Mouse (Mus musculus) kidney, embryonic 15.5 days (tissue): Measurements from ENCODE around the gene Actr8. TPM values are rescaled to one million over a fixed set of nuclear protein-coding genes. Genes with fewer than 3 reads are reported as not detected.

Source experiments
- ATAC-seq: fragments of 200-750 bp; cut with Nextera tagmentation; replicated peaks from 2 replicates; pipeline ENCODE4 v1.8.0; 2017; ENCODE audit warnings: moderate TSS enrichment; ENCODE audit not compliant: low FRiP score
- H3K27ac ChIP-seq: fragments of 300-500 bp; sonication (generic); 2 replicates; pipeline ENCODE4 v1.5.1; 2015; ENCODE audit warnings: mild to moderate bottlenecking, inconsistent platforms
- H3K27me3 ChIP-seq: fragments of 300-500 bp; sonication (generic); 2 replicates; pipeline ENCODE4 v1.6.1; 2015; ENCODE audit warnings: inconsistent platforms
- H3K36me3 ChIP-seq: fragments of 300-500 bp; sonication (generic); 2 replicates; pipeline ENCODE4 v1.6.1; 2015; ENCODE audit warnings: inconsistent platforms
- H3K4me1 ChIP-seq: fragments of 300-500 bp; sonication (generic); 2 replicates; pipeline ENCODE4 v1.6.1; 2015; ENCODE audit warnings: inconsistent platforms
- H3K4me2 ChIP-seq: fragments of 300-500 bp; sonication (generic); 2 replicates; pipeline ENCODE4 v1.6.1; 2015; ENCODE audit warnings: moderate library complexity, mild to moderate bottlenecking, inconsistent platforms
- H3K4me3 ChIP-seq: fragments of 300-500 bp; sonication (generic); replicated peaks from 2 replicates; pipeline ENCODE4 v1.5.1; 2015; ENCODE audit warnings: mild to moderate bottlenecking, inconsistent platforms
- H3K9ac ChIP-seq: fragments of 300-500 bp; sonication (generic); 2 replicates; pipeline ENCODE4 v1.6.1; 2015; ENCODE audit warnings: mild to moderate bottlenecking, inconsistent platforms
- H3K9me3 ChIP-seq: fragments of 300-500 bp; sonication (generic); replicated peaks from 2 replicates; pipeline ENCODE4 v1.6.1; 2016; ENCODE audit warnings: inconsistent platforms
- WGBS: fragments of 180-500 bp; shearing (Covaris S2); methylation state at CpG from one replicate; pipeline ENCODE4 v1.1.7; 2015; ENCODE audit warnings: mixed read lengths; 5-methylcytosine and 5-hydroxymethylcytosine counted together
- polyA plus RNA-seq: library from polyadenylated mRNA; unstranded; fragments of >200 nt; fragmentation: Nextera tagmentation; extraction: Ambion mirVana; gene quantifications from 2 replicates; pipeline ENCODE4 v1.2.1, GENCODE M21; 2015

The Actr8 gene
- polyA plus RNA-seq, 1 experiment from 2014 or later = 71.2 TPM

DNA sequence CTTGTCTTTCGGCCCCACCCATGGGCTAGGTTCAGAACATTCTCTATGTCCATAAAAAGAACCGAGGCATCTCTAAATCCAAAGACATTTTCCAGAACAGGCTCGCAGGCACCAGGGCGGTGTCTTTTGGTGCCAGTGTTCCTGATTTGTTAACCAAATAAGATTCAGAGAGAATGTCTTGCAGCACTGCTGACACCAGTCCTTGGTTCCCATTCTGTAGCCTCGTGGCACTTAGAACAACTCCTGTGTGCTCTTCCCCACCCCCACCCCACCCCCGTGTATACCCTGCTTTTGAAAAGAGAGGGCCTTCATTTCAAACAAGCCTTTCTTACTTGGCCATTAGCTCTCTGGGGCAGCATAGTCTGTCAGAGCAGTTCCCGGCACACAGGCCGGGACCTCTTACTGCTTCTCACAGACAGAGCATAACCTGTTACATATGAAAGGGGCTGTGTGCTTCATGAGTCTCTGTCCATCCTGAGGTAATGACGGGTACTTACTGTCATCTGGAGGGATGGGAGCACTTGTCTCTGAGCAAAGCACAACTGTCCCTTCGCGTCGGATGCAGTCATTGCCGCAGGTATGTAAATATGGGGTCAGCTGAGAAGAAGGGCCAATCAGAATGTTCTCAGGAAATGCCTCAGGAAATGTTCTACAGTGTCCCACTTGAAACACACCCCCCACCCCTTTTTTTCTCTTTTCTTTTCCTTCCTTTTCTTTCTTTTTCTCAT, 20.8 kb downstream of the Actr8 start:
- H3K9me3 ChIP-seq = no peaks in the 10 kb centered on the region
- H3K4me2 ChIP-seq = no peak overlapping the region
- H3K27ac ChIP-seq = no peak overlapping the region
- no peak overlapping the region for H3K4me3 ChIP-seq
- H3K27me3 ChIP-seq = no peaks in the 10 kb centered on the region
- H3K9ac ChIP-seq = no peak overlapping the region
- no peak for ATAC-seq
- WGBS = 85% methylated on average over 13 of the region's 13 CpGs
- peaks cover 40% of the 10 kb centered on the region for H3K36me3 ChIP-seq
- H3K4me1 ChIP-seq = 0 out of 2 replicates have a peak, but pooled peaks cover 3% of the 10 kb centered on the region

DNA sequence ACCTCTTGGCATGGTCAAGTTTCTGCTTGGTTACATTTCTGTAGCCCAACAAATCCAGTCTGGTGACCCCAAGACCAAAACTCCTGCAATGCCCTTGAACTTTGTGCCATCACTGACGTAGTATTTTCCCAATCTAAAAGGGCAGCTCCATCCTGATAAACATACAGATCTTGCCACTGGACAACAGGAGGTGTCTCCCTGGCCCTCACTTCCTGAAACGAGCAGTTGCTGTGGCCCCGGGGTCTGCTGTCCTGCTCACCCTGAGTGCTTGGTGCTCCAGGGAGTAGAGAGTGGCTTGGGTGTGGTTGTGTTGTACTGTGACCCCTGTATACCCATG, 21.3 kb downstream of the Actr8 start:
- no peaks in the 10 kb centered on the region for H3K27me3 ChIP-seq
- 0 out of 2 replicates have a peak, but pooled peaks cover 3% of the 10 kb centered on the region for H3K4me1 ChIP-seq
- 87% methylated on average over 3 of the region's 3 CpGs for WGBS
- no peak overlapping the region for H3K4me3 ChIP-seq
- H3K36me3 ChIP-seq = peaks cover 35% of the 10 kb centered on the region
- no peak overlapping the region for H3K27ac ChIP-seq
- no peak overlapping the region for H3K4me2 ChIP-seq
- ATAC-seq = no peak
- H3K9me3 ChIP-seq = no peaks in the 10 kb centered on the region
- no peak overlapping the region for H3K9ac ChIP-seq

DNA sequence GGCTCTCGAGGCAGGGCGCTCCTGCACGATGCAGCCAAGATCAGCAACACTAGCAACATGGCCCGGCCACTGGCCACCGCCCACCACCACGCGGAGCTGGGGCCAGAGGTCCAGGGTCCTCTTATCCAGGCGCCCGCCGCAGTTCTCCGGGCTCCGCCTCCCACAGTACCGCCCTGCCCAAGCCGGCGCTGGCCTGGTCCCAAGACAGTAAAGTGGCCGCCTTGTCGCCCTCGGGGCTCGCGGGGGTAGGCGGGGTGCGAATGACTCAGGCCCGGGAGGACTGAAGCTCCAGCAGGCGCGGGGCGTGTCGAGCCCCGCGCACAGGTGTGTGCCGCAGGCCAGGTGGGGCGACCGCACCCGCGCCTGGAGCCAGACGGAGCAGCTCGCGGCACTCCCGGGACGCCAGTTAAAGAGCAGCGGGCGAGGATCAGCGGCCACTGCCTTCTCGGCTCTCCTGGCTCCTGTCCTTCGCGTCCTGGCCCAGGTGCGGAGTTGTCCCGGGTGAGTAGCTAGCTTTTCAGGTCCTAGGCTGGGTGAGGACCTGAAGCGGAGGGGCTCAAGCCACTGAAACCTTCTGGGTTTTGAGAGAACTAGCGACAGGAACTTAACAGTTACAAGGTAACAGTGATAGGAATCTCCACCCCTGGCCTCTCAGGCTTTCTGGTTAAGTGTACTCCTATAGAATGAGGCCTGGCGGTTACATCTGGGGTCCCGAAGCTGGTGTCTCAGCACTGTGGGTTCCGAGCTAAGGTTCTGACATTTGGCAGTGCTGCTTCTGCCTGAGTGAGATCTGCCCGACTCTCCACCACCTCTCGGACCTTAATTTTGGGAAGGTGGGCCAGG, 30.8 kb downstream of the Actr8 start, which contains the start of the genes Il17rb and Chdh:
Gene Il17rb (minus strand): TSS at position 164 of the 843 bp plus-strand sequence.
Gene Chdh (plus strand): TSS at position 291 of the 843 bp plus-strand sequence.
- H3K27me3 ChIP-seq = peaks cover 34% of the 10 kb centered on the region
- ATAC-seq = peak; percentile 78
- peak within 1 kb of the TSS; percentile 49 for H3K4me3 ChIP-seq
- peaks cover 28% of the 10 kb centered on the region for H3K4me1 ChIP-seq
- peak within 1 kb of the TSS; percentile 41 for H3K9ac ChIP-seq
- peak within 1 kb of the TSS; percentile 92 for H3K4me2 ChIP-seq
- H3K36me3 ChIP-seq = no peaks in the 10 kb centered on the region
- H3K27ac ChIP-seq = peak within 1 kb of the TSS; percentile 41; the same call in 1 of the 2 replicates
- WGBS = 10% methylated on average over 54 of the region's 54 CpGs
- no peaks in the 10 kb centered on the region for H3K9me3 ChIP-seq

DNA sequence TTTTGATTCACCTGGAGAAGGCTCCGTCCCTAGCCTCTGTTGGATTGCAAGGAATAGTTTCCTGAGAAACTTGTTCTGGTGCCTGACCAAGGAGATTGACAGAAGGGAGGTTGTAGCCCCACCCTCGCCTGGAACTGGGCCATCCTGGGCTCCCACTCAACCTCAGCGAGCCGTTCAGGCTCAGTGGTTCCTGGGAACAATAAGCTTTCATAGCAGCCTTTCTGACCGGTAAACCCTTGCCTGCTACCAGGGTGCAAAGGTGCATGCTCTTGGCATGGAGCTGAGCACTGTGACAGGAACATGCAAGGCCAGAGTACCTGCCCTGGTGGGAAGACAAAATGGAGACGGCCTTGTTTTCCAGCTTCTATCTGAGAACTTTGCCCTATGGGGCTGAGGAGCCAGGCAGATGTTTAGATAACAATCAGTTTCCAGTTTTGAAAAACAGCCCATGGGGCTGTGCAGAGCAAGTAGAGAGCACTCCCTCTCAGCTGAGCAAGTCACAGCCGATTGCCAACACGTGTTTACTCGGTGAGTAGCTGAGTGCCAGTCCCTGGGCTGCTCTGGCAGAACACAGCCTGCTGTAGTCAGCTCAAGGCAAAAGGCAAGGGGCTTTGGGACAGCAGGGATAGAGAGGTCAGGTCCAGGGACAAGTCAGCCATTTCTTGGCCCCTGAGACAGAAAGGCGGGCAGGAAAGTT, 31.9 kb downstream of the Actr8 start:
- Histone ChIP-seq H3K36me3 (no peaks in the 10 kb centered on the region), H3K9me3 (no peaks in the 10 kb centered on the region), H3K27ac (peak overlapping the region; percentile 61), H3K4me2 (0 out of 2 replicates have a peak overlapping the region, but pooled peaks have one; percentile 92), H3K27me3 (peaks cover 34% of the 10 kb centered on the region), H3K9ac (no peak overlapping the region), H3K4me3 (no peak overlapping the region), H3K4me1 (peaks cover 28% of the 10 kb centered on the region)
- ATAC-seq = peak; percentile 54; the same call in 1 of the 2 replicates
- 59% methylated on average over 10 of the region's 10 CpGs for WGBS

DNA sequence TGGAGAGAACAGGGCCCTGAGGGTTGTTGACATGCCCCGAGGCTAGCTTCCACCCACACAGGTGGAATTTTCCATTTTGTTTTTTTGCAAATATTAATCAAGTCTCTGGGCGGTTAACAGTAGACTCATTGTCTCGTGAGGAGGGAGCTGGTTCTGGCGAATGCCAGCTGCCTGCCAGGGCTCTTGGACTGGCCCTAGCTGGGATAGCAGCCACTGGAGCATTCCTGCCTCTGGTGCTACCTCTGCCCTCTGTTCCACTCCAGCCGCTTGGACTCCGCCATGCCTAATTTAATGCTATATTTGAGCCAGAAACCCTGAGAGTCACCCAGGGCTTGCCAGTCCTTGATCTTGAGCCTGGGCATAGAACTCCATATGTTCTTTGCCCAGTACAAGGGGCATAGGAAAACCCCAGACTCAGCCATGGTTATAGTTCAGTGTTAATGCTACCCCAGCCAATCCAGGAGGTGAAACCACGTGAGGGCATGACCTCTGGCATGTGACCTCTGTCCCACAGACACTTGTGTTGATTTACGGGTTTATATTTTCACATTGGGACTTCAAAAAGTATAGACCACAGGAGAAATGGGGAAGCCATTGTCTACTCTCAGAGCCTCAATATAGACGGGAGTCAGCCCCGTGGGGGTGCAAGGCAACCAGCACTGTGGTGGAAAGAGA, 33.9 kb downstream of the Actr8 start:
- peak overlapping the region; percentile 46; the same call in 1 of the 2 replicates for H3K27ac ChIP-seq
- H3K4me3 ChIP-seq = no peak overlapping the region
- no peaks in the 10 kb centered on the region for H3K9me3 ChIP-seq
- H3K9ac ChIP-seq = no peak overlapping the region
- no peak; the same call in 1 of the 2 replicates for ATAC-seq
- H3K4me2 ChIP-seq = no peak overlapping the region
- 63% methylated on average over 10 of the region's 10 CpGs for WGBS
- H3K36me3 ChIP-seq = no peaks in the 10 kb centered on the region
- peaks cover 34% of the 10 kb centered on the region for H3K27me3 ChIP-seq
- H3K4me1 ChIP-seq = peaks cover 28% of the 10 kb centered on the region

DNA sequence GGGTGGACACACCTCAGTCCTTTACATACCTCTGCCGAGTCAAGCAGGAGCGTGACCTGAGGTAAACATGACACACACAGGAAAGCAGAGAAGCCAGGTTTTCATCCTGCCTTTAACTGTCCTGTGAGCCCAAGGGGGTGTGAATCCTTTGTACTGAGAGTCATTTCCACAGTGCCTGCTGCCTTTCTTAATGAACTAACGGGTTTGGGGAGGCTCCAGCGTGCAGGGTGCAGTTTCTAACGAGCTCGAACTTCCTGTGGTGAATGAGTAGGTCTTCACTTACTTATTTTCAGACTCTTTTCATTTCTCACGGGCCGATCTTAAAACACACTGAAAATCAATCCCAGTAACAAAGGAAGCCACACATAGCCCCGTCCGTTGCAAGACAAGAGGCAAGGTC, 36.4 kb downstream of the Actr8 start:
- H3K9ac ChIP-seq = no peak overlapping the region
- ATAC-seq = no peak
- H3K27me3 ChIP-seq = peaks cover 10% of the 10 kb centered on the region; the same call in 1 of the 2 replicates
- no peak overlapping the region for H3K4me2 ChIP-seq
- no peak overlapping the region for H3K4me3 ChIP-seq
- no peaks in the 10 kb centered on the region for H3K9me3 ChIP-seq
- H3K27ac ChIP-seq = no peak overlapping the region
- H3K36me3 ChIP-seq = no peaks in the 10 kb centered on the region
- WGBS = 48% methylated on average over 10 of the region's 10 CpGs
- peaks cover 15% of the 10 kb centered on the region for H3K4me1 ChIP-seq

DNA sequence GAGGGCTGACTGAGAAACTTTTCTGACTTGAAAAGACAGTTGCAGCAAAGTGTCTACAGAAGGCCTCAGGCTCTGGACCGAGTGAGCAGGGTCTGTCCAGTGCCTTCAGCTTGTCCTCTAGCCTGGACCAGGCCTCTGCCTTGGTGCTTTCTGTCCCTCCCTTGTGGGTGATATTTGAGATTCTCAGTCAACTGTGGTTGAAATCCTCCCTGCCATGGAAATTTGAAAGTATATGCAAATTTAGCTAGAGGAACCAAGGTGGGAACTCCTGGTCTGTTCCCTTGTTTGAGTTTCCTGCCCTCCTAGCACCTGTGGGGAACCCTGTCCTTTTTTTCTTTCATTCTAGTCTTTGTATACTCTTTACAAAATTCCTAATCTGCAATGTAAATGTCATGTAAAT, 36.9 kb downstream of the Actr8 start:
- ATAC-seq = no peak
- Histone ChIP-seq H3K4me1 (peaks cover 10% of the 10 kb centered on the region), H3K27me3 (0 out of 2 replicates have a peak, but pooled peaks cover 5% of the 10 kb centered on the region), H3K4me3 (no peak overlapping the region), H3K9me3 (no peaks in the 10 kb centered on the region), H3K4me2 (no peak overlapping the region), H3K36me3 (no peaks in the 10 kb centered on the region), H3K27ac (no peak overlapping the region), H3K9ac (no peak overlapping the region)
- WGBS = 64% methylated on average over 1 of the region's 1 CpGs

DNA sequence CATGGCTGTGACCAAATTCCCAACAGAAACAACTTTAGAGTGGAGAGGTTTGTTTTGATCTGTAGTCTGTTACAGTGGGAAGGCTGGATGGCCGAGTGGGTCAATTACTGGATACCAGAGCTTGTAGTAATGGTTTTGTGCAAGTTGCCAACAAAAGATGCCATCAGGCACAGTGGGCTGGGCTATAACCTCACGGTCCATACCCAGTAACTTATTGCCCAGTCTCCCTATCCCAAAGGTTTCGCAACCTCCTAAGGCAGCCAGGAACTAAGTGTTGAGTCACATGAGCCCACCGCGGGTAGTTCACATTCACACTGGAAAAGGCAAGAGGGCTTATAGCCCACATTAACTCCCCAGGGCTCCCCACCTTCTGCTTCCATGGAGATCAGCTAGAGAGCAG, 38.5 kb downstream of the Actr8 start:
- 79% methylated on average over 5 of the region's 5 CpGs for WGBS
- Histone ChIP-seq H3K4me3 (no peak overlapping the region), H3K4me2 (no peak overlapping the region), H3K27me3 (no peaks in the 10 kb centered on the region), H3K9ac (no peak overlapping the region), H3K27ac (no peak overlapping the region), H3K36me3 (no peaks in the 10 kb centered on the region), H3K9me3 (no peaks in the 10 kb centered on the region), H3K4me1 (peaks cover 9% of the 10 kb centered on the region; the same call in 1 of the 2 replicates)
- no peak for ATAC-seq

DNA sequence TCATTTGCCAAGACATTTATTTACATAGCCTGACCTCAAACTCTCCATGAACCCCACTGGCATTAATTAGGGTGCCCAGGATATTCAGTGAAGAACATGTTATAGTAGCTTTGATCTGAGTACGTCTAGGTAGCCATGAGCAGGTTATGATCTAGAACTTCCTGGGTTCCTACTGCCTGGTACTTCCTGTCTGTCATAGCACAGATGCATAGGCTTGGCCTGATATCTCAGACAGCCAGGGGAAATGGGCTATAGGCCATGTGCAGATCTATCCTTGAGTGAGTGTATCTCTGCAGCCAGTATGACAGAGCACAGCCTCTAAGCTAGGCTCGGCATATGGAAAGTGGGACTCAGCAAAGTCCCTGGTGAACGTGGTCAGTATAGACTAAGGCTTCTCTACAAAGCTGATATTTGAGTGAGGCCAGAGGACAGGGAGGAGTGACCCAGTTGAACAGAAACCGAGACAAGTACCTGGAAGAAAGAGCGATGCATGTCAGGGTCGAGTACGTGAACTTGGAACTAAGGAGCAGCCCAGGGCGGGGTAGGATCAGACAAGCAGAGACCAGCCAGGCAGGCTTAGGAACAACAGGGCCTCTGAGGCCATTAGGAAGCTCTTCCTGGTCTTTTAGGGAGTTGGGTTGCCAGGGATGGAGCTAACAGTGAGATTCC, 39.8 kb downstream of the Actr8 start:
- Histone ChIP-seq H3K27ac (no peak overlapping the region), H3K4me2 (no peak overlapping the region), H3K9ac (no peak overlapping the region), H3K4me3 (no peak overlapping the region), H3K36me3 (no peaks in the 10 kb centered on the region), H3K9me3 (no peaks in the 10 kb centered on the region), H3K27me3 (no peaks in the 10 kb centered on the region), H3K4me1 (peaks cover 6% of the 10 kb centered on the region; the same call in 1 of the 2 replicates)
- no peak for ATAC-seq
- 85% methylated on average over 8 of the region's 8 CpGs for WGBS

DNA sequence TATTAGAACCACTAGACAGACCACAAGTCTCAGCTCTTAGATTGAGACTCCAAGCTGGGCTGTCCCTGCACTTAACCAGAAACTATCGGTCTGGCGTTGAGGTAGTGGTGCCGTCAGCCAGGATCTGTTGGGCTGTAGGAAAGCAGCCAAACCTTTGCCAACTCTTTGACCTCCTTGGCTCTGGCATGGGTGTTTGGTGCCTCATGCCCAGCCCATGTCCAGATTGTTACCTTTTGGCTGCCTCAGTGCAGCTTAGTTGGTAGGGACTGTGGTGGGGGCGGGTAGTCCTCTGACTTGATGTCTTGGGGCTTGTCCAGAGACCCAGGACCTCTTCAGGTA, 40.3 kb downstream of the Actr8 start:
- Histone ChIP-seq H3K4me1 (peaks cover 6% of the 10 kb centered on the region; the same call in 1 of the 2 replicates), H3K9ac (no peak overlapping the region), H3K27me3 (no peaks in the 10 kb centered on the region), H3K4me3 (no peak overlapping the region), H3K27ac (no peak overlapping the region), H3K4me2 (no peak overlapping the region), H3K9me3 (no peaks in the 10 kb centered on the region), H3K36me3 (no peaks in the 10 kb centered on the region)
- WGBS = 89% methylated on average over 4 of the region's 4 CpGs
- no peak for ATAC-seq

DNA sequence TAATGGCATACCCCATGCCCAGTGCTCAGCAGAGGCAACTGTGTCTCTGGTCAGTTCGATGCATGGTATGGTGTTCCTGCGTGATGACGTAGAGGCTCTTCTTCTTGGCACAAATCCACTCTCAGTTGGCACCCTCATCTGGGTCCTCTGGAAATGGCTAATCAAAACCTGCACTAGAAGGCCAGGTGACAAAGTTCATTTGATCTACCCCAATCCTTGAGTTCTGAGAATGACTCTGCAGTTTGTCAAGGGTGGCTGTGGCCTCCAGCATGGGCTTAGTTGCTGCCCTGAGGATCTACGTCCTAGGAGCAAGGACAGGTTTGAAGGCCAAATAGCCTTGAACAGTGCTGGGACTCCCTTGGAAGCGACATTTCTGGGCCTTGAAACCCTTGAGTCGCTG, 40.7 kb downstream of the Actr8 start:
- H3K27ac ChIP-seq = no peak overlapping the region

More for the DNA sequence above, 40.7 kb downstream of the Actr8 start:
- Histone ChIP-seq H3K27me3 (no peaks in the 10 kb centered on the region), H3K4me1 (peaks cover 6% of the 10 kb centered on the region; the same call in 1 of the 2 replicates), H3K9me3 (no peaks in the 10 kb centered on the region), H3K36me3 (no peaks in the 10 kb centered on the region), H3K9ac (no peak overlapping the region), H3K4me2 (no peak overlapping the region), H3K4me3 (no peak overlapping the region)
- ATAC-seq = no peak
- 94% methylated on average over 6 of the region's 6 CpGs for WGBS
